Mouse (Mus musculus) cerebellum, adult (tissue): ENCODE results near the gene Jade2.

Experiments used
- ATAC-seq: cut with Nextera tagmentation; 2 replicates; pipeline ENCODE4 v1.9.2; 2017; ENCODE audit warnings: mild to moderate bottlenecking, moderate library complexity, mixed read lengths; ENCODE audit not compliant: insufficient number of reproducible peaks, low FRiP score, low TSS enrichment

The Jade2 gene

DNA sequence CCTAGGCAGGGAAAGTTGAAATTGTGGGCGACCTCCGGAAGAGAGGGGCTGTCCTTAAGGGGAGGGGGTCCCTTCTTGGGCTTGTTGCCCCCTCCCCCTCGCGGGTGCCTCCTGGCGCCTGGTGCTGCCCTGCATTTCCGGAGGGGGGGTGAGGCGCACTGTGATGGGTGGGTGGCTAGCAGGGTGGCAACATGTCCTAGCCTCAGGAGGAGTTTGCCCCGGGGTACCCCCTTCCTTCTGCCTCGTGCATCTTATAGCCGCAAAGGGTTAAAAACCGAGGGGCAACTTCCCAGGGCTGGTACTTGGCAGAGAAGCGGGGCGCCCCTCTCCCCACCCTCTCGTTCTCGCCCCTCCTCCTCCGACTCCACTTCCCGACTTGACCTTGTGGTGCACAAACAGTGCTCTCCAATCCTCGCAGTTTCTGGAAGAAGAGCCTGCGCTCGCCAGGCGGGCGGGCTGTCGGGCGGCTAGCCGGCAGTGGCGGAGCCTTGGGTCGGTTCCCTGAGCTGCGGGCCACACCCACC lies 1.1 kb upstream of the Jade2 start:
- peak; percentile 41; the same call in 1 of the 2 replicates for ATAC-seq

DNA sequence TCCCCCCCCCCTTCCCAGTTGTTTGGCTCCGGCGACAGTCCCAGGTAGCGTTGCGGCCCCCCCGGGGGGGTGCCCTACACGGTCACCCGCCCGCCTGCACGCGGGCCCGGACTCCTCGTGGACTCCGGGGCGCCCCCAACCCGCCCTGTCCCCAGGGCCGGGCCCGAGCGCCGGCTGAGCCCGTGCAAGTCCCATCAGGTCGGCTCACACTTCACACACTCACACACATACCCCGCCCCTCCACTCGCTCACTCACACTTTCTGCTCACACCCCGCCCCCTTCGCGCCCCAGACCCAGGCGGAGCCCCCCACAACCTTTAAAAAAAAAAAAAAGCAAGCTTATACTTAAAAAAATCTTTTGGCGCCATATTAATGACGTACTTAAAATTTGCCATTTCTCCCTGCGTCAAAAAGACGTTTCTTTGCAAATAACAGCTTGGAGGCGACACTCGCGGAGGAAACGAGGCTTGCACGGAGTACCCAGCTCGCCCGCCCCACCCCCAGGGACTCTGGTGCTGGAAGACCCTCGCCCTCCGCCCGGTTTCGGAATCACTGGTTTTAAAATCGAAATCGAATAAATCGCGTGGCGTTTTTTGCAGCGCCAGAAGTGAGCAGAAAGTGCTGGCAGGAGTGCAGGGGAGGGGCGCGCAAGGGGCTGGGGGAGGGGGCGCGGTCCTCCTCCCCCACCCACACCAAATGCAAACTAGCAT lies 520 bp upstream of the Jade2 start:
- ATAC-seq = peak; percentile 37; the same call in 1 of the 2 replicates

DNA sequence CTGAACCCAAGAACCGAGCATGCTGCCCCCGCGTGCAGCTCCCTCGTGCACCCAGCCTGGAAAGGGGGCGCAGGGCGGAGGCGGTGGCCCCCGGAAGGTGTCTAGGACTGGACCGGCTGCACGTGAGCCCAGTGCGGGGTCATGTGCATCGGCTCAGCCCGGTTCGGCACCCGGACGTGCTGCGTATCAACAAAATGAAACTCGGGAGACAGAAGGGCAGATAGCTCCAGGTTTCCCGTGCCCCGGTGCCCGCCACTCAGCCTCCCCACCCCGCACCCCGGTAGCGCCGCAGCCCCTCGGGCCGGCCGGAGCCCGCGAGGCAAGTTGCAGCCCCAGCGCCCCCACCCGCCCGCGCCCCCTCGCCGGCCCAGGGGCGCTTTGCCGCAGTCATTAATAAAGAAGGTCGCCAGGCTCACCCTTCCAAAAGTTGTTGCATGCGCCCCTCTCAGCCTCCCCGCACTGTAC lies 805 bp downstream of the Jade2 start:
- ATAC-seq = peak; percentile 12; the same call in 1 of the 2 replicates

DNA sequence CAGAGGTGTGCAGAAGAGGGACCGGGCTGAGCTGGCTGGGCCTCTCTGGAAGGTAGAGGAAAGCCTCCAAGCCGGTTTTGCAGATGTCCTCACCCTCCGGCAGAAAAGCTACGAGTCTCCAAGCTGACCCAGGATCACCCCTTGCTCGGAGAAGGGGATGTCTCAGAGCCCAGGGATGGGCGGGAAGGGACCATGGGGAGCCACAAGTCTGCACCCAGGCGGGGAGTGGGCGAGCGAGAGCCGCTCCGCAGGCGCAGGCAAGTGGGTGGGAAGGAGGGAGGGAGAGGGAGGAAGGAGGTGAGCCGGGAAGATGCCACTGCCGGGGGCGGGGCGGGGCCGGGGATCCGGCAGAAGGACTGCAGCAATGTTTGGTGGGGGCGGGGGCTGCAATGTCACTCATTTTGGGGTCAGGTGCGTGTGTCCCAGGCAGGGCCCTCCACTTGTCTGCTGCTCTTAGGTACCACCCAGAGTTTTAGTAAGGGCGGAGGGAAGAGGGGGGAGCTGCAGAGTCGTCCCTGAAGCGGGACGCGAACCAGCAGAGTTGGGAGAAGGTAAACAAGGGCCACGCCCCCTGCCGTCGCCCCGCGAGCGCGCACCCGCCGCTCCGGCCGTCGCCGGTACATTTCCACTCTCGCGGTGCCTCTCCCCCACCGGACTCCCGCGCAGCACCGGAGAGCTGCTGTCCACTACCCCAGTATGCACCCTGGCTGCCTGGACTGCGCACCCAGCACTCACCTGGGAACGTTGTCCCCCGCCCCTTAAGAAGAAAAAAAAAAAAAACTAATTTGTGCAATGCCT lies 1.4 kb downstream of the Jade2 start:
- peak; percentile 53; the same call in 1 of the 2 replicates for ATAC-seq

DNA sequence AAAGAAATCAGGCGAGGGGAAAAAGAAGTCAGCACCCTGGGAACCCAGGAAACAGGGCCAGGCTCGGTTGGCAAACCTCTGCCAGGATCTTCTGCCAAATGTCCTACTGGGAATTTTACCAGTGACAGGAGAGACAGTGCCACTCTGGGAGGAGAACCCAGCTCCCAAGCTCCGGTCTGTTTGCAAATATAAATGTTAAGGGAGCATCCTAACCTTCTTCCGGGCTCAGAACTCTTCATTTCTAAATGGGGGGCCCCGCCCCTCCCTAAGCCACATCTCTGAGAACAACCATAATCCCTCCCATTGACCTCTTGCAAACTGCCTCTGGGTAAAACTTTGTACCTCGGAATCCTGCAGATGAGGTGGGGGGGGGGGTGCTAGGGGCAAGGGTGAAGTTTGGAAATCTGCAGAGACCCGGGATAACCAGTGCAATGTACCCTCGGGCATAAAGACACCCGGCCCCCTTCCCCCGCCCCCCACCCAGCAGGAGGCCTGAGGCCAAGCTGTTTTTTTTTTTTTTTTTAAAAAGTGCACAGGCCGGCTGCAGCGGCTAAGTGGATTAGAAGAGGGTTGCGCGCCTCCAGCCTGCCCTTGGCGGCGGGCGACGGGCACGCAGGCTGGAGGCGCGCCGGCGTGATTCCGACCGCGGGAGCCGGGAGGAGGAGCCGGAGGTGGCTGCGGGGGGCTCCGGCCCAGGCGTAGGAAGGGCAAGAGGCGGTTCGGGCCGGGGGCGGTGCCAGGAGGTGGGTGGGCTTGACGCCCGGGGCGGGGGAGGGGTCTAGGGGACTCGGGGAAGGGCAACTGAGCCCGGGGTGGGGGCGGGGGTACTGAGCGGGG lies 2.3 kb downstream of the Jade2 start:
- ATAC-seq = no peak

DNA sequence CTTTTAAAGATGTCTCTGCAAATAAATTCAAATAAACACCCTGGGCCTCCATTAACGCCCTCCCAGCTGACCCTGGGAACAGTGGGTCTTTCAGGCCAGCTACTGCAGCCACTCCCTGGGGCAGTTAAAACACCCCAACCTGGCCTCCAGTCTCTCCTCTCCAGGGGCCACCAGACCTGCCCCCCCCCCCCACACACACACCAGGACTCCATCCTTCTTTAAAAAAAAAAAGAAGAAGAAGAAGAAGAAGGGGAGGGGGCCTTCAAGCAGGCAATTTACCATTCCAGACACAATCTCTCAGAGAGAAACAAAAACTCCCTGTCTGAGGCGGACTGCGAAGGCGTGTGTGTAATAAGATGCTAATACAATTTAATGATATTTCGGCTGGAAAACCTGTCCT lies 4.9 kb downstream of the Jade2 start:
- ATAC-seq = no peak

DNA sequence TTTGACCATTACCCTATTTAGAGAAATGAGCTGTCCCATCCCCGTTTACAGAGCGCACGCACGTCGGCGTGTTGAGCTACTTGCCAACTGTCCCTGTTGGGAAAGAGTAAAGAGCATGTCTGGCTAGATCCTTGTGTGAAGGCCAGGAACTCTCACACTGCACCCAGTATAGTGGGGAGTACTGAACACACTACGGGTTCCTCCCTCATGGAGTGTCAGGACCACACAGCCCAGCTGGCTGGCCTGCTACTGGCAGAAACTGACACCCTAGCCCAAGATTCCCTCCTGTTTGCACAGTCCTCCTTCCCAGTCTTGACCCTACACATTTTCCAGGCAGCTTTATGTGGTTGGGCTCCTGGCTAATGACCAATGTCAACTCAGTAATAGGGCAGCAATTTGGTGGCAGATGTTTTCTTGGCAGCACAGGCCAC lies 5.3 kb downstream of the Jade2 start:
- no peak for ATAC-seq

DNA sequence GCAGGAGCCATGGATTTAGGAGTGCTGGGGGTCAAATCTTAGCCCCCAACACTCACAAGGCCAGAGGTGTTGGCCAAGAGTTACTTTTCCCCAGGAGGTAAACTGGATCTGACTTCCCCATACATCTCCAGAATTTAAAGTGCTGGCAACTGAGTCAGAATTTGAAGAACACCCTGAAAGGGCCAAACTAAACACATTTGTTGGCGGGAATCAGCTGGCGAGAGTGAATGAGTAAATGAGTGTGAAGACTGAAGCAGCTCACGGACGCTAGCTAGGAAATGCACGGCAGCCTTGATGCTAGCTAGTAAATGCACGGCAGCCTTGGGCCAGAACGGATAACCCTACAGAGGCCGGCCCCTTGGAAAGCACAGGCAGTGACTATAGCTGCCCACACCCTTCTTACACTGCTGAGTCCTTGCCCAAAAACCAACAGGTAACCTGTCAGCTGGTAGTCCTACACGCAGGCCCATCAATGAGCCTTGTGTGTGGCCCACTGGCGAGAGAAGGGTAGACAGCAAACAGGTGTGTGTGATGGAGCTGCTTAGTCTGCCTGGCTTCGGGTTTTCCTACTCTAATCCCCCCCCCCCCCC lies 6.6 kb downstream of the Jade2 start:
- ATAC-seq = no peak

DNA sequence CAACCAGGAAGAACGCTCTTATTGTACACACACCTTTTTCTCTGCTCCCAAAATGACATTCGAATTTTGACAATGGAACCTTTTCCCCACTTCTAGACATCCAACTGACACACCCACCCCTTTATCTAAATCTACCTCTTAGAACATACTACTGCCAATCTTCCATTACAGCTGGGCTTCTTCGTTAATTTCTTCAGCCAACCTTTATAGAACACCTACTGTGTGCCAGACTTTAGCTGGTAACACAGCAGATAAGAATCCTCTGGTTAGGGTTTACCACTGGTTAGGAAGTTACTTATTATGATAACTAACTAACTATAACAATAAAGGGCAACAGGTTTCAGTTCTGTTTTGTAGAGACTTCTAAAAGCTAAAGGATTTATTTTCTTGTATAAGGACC lies 9.1 kb downstream of the Jade2 start:
- ATAC-seq = no peak

DNA sequence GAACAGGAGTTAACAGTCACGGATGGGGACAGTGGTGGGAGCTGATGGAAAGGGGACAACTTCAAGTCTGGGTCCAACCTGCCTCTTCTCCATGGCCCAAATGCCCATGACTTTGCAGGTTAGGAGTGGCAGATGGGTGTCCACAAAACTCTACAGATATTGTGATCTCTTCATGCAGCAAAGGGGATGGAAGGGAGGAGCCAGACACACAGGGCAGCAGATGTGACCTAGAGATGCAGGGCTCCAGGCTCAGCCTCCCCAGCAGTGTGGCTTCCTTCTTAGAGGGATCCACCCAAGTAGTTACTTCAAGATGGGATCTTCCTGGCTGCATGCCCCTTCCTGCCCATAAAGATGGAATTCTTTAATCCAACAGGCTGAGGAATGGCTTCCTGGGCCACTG lies 9.6 kb downstream of the Jade2 start:
- ATAC-seq = no peak

DNA sequence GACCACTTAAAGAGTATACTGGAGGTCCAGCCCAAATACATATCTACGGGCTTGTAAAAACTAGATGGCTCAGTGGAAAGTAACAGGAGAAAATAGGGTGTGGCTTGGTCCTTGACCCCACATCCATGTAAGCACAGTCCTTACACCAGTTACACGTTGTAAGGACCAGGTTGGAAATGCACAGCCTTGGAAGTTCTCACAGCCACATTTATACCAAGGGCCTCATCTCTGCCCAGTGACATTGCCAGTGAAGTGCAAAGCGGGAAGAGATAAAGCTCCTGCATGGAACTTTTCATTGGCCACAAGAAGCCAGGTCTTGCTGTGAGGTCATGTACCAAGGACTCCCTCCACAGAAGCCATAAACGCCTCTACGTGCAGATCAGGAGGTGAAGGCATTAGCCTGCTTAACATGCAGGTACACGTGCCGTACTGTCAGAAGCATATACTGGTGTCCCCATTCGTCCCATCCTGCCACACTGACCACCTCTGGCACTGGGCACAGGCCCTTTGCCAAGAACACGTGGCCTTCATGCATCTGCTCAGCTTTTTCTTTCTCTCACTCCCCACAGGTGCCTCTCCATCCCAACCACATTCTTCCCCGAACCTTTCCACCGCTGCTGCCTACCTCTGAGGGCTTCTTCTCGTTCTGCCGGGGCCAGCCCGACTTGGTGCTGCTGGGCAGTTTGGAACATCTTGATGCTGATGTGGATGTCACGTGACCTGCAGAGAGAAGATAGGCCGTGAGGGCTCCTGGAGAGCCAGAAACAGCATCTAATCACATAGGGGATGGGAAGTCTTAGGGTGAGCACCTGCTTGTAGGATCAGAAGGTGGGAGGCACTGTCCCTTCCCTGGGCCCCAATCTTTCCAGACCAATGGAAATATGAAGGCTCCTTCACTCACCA lies 11.2 kb downstream of the Jade2 start:
- no peak for ATAC-seq

DNA sequence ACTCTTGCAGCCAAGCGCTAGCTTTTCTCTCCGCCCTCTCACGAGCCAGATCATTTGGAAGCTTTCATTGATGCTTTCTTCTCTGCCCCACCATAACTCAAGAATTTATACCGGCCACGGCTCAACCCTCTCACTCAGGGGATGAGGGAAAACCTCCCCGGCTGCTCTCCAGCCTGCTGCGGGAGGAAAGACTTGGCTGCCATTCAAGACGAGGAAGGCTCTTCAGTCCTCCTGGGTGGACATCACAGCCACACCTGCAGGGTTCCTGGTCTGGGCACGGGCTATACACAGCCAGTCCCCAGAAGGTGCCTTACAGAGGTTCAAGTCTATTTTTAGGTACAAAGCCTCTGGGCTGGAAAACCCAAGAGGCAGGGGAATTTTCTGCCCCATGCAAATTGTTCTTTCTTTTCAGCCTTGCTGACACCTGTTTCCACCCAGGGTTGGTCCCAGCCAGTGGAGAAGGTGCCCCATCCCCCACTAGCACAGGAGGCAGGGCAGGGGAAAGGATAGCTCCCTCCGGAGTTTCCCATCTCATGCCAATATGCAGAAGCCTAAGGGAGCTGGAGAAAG lies 12.8 kb downstream of the Jade2 start:
- no peak for ATAC-seq

DNA sequence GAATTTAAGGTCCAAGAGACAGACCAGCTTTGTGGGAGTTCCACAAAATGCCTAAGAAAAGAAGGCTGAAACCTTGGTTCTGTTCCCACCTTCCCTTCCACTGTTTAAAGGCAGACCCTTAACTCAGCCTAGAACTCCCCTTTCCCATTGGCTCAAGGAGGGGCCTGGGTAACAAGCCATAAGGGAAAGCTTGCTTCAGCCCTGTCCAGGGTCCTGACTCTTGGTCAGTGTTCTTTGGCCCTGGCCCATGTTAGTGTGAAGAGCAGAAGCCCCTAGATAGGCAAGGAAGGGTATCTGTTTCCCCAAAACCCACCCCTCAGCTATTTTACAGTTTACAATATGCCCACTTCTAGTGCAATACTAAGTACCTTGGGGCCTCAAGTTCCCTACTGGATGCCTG lies 13.6 kb downstream of the Jade2 start:
- no peak for ATAC-seq

DNA sequence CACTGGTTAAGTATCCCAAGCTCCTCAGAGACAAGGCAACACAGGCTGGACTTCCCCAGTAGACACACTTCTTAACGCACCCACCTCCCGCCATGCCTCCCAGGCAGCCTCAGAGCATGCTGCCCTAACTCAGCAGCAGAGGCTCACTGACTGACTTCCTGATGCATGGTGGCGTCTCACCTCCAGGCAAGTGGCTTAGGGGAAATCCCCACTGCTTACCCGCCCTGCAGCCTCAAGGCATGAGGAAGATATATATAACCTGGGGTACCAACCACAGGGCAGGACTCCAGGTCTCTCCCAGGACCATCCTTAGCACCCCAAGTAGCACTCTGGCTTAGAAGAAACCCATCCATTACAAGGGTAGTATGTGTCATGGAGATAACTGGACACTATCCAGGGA lies 14.3 kb downstream of the Jade2 start:
- no peak for ATAC-seq

DNA sequence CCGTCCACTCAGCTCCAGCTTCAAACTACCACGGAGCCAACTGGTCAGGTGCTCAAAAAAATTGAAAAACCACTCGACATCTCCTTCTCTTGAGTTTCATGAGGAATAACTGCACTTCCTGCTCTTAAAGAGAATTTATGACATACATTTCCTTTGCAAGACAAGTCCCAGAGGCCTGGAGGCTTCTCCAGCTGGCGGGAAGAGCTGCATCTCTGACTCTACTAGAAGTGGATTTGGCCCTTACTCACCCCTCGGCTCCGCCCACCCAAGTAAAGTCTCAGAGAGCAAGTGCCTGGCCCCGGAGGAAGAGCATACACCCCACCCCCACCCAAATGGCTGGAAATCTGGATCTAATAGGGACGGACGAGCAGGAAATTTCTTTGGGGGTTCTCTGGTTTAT lies 16.3 kb downstream of the Jade2 start:
- ATAC-seq = no peak

DNA sequence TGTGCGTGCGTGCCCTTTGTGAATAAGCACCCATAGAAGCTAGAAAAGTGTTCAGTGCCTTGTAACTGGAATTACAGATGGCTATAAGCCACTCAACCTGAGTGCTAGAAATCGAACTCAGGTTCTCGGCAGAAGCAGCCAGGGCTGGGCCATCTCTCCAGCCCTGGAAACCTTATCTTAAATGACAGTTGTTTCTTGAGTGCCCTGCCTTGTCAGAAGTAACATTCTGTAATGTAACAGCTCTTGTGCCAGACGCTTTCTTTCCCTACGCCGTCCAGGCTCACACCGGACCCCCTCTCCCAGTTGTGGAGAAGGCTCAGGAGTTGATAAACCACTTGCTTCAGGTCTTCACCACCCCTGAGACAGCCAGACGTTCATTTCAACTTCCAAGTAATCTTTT lies 16.8 kb downstream of the Jade2 start:
- no peak for ATAC-seq

DNA sequence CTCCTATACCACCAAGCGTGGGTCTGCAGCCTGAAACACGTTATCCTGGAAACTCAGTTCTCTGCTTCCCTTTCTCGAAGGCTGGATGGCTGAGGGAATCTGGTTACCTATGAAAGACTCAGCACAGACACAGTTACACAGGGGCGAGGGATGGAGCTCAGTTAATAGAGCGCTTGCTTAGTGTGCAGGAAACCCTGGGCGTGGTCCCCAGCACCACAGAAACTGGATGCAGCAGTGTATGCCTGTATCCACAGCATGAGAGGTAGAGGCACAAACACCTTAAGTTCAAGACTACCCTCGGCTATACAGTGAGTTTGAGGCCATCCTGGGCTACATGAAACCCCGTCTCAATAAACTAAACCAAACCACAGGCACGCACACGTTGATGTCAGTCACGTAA lies 17.5 kb downstream of the Jade2 start:
- no peak for ATAC-seq

DNA sequence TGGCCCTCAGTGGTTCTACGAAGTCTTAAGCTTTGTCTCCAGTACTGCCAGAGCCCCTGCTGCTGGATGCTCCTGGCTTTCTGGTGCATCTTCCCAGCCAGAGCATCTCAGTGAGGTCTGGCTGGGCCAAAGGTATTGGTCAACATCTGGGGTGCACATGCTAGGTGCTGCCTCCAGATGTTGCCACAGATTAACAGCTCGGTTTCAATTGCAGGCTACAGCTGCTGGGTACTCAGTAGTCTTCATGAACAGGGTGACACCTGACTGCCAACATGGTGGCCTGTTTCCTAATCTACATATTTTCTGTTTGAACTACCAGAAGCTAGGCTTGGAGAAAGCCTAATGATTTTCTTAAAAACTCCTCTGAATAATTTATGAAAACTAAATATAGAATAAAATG lies 18.3 kb downstream of the Jade2 start:
- ATAC-seq = no peak
